Mouse (Mus musculus): ENCODE measurements around the gene Jund. TPM values are rescaled to one million over a fixed set of nuclear protein-coding genes. Genes with fewer than 3 reads are reported as not detected.
A peak's percentile ranks its signal among the peaks of the same experiment; 100 is the strongest.

The Jund gene
- polyA plus RNA-seq, 1 experiment, result 153 TPM

DNA sequence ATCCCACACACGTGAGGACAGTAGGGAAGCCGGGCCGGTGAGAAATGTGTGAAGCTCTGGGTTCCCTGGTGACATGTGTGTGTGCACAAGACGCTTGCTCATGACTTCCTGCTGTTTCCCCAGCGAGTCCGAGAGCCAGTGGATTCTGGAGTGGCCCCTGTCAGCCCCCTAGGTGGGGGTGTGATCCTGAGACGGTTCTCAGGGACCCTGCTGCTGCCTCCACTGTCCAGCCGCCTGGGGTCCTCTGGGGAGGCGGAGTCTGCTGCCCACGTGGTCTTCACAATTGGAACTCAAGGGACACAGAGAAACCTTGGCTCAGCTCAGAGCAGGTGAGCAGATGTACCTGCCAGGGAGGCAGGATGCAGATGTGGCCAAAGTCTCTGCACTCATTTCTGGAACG is 28.0 kb downstream of the Jund start:
- DNase-seq (ENCODE audit: low spot score), result no peak

DNA sequence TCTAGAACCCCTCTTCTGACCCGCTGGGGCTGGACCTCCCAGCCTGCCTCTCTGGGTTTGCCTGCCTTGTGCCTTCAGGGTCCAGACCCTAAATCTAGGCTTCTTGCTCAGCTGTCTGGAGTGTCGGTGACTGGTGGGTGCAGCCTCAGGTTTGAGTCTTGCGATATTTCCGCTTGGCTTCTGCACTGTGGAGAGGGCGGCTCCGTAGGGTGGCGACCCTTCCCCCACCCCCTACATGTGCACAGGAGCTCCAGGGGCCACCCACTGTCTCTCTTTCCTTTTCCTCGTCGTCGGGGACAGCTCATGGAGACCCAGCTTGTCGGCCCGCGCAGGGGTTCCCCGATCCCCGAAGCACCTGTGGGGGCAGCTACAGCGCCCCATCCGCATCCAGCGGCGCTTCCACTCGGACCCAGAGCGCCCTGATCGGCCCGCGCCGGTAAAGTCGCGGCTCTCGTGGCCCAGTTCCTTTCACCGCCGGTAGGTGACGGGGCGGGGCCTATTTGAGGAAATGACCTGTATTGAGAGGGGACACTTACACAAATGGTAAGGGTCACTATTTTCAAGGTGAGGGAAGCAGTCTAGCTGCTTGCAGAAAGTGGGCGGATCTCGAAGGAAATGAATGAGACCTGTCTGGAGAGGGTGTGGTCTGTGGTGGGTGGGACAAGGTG is 31.2 kb downstream of the Jund start:
- no peak for DNase-seq (ENCODE audit: low spot score)

DNA sequence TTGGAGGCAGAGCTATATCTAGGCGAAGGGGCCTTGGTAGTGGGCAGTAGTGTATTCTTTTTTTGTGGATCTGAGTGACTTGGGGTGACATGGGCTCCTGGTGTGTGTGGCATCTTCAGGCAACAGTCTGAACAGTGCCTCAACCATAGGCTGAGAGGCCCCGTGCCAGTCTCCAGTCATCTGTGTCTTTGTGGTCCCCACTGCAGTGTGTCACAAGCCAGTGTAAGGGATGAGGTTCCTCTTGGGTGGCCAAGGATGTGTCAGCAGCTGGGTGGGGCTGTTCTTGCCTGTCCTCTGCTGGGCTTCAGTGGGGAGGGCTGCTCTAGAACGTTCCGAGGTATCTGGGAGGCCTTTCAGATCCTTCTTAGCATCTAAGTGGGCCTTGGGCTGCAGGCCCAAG is 32.2 kb downstream of the Jund start:
- DNase-seq (ENCODE audit: low spot score), result no peak

DNA sequence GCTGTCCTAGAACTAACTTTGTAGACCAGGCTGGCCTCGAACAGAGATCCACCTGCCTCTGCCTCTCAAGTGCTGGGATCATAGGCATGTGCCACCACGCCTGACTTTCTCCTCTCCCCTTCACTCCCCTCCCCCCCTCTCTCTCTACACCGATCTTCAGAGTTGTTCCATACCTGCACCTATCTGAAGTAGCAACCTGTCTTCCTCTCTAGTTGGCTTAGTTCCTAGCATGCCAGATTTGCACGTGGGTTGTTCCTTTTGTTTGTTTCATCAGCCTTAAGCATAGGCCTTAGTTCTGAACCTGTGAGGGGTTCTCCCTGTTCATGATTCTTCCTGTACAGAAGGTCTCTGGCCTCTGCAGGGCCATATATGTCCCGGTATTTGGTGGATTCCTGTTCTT is 39.0 kb downstream of the Jund start:
- no peak for DNase-seq (ENCODE audit: low spot score)

DNA sequence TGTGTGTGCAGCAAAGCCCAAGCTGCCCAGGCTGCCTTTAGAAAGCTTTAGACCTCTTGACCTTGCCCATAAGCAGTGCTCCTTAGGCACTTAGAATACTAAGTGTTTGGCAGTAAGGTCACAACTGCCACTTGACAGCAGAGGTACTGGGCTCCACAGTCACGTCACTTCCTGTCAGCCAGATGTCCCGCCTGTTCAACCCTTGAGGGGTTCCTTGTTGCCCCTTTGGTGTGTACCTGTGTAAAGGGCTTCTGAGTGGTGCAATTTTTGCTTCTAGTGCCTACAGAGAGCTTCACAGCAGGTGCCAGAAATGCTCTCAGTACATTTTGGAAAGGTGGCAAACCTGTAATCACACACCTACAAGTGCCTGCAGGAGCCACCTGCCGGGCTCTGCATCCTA is 39.5 kb downstream of the Jund start:
- peak; percentile 12 for DNase-seq (ENCODE audit: low spot score)

DNA sequence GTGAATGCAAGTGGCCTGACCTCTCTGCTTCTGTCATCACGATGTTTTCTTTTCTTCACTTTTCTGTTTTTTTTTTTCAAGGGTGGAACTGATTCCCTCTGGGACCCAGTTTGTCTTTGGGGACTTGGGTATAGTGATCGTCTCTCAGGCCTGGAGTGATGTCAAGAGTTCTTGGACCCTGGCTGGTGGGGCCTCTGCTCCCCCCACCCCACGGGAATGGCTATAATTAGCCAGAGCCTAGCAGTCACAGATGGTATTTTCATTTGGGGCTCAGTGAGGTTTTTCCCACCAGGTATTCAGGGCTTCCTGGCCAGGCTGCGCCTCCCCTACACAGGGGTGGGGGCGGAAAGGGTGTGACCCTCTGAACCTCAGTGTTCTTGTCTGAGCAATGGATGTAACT is 42.9 kb downstream of the Jund start:
- peak; percentile 14 for DNase-seq (ENCODE audit: low spot score)

DNA sequence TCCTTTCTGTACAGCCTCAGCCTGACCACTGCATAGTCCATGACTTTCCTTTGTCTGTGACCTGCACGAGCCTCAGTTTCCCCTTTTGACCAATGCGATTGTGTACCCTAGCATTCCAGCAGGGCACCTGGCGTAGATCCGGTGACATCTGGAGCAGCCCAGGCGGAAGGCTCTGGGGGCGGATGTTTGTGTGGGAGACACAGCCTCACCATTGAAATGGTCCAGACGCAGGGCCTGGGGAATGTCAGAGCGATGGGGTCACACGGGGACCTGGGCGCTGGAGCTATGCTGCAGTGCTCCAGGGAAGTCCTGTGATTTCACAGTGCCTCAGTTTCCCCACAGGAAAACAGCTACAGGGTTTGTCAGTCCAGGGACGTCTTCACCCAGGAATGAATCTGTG is 43.4 kb downstream of the Jund start:
- DNase-seq (ENCODE audit: low spot score), result peak; percentile 17

DNA sequence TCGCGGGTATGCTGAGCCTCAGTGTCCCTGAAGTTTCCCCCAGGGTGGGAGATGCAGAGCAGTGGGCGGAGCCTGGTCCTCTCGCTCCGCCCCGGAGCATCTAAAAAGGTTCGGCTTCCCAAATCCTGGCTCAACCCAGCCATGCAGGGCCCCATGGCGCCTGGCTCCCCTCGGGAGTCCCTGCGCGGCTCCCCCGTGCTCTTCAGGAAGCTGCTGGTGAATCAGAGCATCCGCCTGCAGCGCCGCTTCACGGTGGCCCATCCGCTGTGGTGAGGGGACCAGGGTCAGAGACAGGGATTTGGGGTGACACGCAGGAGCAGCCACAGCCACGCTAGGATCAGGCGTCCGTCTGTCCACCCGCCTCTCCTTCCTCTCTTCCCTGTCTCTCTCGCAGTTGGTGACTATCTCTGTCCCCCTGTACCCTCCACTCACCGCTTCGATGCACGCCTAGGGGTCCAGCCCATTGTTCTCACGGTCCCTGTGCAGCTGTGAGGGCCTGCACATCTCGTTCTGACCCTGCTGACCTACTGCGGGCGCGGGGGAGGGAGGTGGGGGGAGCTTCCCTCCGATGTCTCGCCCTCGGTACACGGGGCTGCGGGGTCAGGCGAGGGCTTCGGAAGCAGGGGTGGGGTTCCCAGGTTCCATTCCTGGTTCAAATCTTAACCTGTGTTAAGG is 44.4 kb downstream of the Jund start:
- peak; percentile 18 for DNase-seq (ENCODE audit: low spot score)

DNA sequence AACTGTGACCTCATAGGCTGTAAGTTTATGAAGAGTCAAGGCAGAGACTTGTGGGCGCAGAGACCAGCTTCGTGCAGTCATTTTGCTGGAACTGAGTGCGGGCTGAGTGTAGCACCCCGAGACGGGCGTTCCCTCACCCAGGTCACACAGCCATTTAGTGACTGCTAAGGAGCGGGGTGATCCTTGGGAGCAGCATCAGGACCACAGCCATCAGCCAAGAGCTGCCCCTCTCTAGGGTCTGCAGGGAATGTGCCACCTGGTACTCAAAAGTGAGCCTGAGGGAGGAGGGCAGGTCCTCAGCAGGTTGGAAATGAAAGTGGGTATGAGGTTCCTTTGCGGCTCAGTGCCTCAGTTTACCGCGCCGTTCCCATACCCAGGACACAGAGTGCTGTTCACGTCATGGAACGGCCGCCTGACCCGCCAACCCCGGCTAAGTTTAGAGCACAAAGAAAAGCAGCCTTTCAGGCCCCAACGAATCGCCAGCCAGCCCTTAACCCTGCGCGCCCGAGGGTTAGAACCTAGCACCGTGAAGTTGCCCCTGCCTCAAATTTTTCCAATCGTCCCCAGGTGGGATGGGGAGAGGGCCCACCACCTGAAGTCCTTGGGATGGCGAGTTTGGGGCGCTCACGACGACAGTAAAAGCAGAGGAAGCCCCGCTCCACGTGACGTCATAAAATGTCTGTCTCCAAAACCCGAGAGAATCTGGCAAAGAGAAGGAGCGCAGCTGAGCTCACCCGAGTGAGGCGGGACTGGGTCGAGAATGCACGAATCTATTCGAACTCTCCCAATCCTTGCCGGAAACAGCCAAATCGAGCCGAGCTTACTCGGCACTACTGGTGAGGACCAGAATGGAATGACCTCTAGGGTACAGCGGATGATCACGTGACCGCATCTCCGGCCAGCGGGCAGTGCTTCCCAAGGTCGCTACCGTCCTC is 45.2 kb downstream of the Jund start:
- DNase-seq (ENCODE audit: low spot score), result peak; percentile 26

DNA sequence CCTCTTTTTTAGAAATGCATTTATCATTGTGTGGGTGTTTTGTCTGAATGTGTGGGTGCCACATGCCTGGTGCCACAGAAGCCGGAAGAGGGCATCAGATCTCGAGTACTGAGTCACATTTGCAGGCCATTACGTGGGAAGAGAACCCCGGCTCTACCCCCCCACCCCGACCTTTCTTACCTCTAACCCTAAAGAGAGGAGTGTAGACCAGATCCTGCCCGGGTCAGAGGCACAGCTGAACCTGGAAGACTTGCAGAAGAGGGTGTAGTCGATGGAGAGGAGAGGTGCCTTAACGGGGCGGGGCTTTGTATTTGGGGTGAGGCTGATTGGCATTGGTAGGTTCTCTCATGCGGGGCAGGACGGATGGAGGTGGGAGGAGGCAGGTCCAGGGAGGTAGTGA is 46.1 kb downstream of the Jund start:
- peak; percentile 18 for DNase-seq (ENCODE audit: low spot score)

DNA sequence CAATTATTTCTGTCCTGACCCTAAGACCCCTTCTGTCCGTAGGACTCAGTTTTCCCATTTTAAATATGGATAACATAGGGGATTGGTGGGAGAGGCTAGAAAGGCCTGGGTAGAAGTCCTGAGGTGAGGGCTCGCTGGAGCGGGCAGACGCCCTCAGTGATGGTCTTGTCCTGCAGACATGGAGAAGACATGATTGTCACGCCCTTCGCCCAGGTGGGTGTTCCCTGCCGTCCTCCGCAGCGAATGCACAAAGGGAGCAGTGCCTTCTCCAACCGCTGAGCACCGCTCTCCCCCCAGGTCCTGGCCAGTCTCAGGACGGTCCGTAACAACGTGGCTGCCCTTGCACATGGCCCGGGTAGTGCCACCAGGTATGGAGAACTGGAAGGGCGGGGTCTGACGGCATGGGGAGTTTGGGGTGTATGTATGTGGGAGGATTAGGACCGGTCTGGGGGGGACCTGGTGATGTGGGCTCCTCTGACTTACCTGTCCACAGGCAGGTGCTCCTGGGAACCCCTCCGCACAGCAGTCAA is 47.0 kb downstream of the Jund start:
- DNase-seq (ENCODE audit: low spot score), result peak; percentile 15

DNA sequence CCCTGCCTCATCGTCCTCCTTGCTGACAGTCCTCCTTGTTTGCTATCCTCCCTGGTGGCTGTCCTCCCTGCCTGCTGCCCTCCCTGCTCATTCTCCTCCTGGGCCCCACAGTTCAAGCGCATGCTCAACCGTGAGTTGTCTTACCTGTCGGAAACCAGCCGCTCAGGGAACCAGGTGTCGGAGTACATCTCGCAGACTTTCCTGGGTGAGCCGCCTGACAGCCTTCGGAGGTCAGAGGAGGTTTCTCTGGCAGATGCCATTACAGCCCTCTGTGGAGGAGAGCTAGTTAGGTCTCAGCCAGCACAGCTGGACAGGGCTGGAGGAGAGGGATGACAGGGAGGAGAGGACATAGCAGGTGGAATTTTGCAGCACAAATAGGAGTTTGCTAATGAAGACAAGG is 47.9 kb downstream of the Jund start:
- no peak for DNase-seq (ENCODE audit: low spot score)

DNA sequence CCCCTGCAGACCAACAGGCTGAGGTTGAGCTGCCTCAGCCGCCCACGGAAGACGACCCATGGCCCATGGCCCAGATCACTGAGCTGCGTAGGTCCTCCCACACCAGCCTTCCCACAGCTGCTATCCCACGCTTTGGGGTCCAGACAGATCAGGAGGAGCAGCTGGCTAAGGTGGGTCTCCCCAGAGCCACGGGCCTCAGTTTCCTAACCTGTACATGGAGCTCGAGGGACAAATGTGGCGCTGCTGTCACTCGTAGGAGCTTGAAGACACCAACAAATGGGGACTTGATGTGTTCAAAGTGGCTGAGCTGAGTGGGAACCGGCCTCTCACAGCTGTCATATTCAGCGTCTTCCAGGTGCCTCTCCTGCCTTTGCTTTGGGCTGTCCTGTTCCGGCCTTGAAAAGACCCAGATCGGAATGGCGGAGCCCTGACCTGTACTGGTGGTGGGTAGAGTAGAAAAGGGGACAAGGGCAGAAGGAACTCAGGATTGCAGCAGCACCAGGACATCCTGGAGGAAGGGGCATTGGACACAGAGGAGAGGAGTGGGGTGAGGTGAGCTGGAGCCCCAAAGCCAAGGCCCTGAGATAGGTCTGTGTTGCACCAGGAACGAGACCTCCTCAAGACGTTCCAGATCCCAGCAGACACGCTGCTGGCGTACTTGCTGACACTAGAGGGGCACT is 48.6 kb downstream of the Jund start:
- peak; percentile 17 for DNase-seq (ENCODE audit: low spot score)

DNA sequence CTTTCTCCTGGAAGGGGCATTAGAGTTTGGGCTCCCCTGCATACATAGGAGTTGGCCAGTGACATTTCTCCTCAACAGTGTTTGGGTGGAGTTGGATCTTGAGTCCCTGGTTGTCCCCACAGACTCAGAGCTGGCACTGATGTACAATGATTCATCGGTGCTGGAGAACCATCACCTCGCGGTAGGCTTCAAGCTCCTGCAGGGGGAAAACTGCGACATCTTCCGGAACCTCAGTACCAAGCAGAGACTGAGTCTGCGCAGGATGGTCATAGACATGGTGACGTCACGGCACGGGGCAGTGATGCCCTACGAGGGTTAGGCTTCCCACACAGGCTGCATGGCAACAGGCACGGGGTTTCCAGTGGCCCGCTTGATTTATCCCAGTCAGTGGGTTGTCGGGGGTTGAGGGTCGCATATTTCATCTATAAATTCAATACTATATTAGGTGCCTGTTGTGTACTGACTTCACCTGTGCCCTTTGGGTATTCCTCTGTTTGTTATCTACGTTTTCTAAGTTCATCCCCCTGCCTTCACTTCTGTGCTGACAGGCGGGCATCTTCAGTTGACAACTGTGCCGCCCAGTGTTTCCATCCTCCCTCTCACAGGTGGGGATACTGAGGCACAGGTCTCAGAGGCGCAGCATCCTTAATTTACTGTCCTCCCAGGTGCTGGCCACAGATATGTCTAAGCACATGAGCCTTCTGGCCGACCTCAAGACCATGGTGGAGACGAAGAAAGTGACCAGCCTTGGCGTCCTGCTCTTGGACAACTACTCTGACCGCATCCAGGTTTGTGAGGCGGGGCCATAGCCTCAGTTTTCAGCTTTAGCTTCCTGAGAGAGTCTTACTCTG is 49.7 kb downstream of the Jund start:
- DNase-seq (ENCODE audit: low spot score), result peak; percentile 16

DNA sequence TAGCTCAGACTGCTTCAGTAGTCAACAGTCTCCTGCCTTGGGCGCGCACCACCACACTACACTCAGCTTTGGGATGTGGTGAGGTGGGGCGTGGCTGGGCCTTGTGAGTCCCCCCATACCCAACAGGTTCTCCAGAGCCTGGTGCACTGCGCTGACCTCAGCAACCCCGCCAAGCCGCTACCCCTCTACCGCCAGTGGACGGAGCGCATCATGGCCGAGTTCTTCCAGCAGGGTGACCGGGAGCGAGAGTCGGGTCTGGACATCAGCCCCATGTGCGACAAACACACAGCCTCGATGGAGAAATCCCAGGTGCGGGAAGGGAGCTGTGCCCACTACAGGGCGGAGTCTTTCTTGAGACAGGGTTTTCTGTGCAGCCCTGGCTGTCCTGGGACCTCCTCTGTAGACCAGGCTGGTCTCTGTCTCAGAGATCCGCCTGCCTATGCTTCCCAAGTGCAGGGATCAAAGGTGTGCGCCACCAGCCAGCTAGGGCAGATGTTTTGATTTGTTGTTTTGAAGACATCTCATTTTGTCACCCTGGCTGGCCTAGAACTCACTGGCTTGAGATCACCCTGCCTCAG is 50.4 kb downstream of the Jund start:
- DNase-seq (ENCODE audit: low spot score), result peak; percentile 15

Other genes starting within 250 kb of the Jund start
- gene Klhl26, start 222.0 kb upstream of the Jund start, polyA plus RNA-seq (2012; rRNA removed), result 34.7 and 36.9 TPM in 2 replicates
- 0.08 and 0.28 TPM in 2 replicates for gene Tmem59l, start 211.6 kb upstream of the Jund start, polyA plus RNA-seq (2012; rRNA removed)
- 0.40 and 0.41 TPM in 2 replicates for gene Crlf1, start 205.8 kb upstream of the Jund start, polyA plus RNA-seq (2012; rRNA removed)
- gene Rex1bd, start 192.2 kb upstream of the Jund start, polyA plus RNA-seq (2012; rRNA removed), result 119 and 129 TPM in 2 replicates
- 881 and 1,275 TPM in 2 replicates for gene Uba52, start 188.1 kb upstream of the Jund start, polyA plus RNA-seq (2012; rRNA removed)
- gene Fkbp8, start 171.2 kb upstream of the Jund start, polyA plus RNA-seq (2012; rRNA removed), result 300 and 366 TPM in 2 replicates
- gene Kxd1, start 171.0 kb upstream of the Jund start, polyA plus RNA-seq (2012; rRNA removed), result 73.9 and 74.2 TPM in 2 replicates
- 21.3 and 26.9 TPM in 2 replicates for gene Ell, start 159.5 kb upstream of the Jund start, polyA plus RNA-seq (2012; rRNA removed)
- gene Isyna1, start 104.6 kb upstream of the Jund start, polyA plus RNA-seq (2012; rRNA removed), result 37.9 and 49.6 TPM in 2 replicates
- gene Ssbp4, start 90.1 kb upstream of the Jund start, polyA plus RNA-seq (2012; rRNA removed), result 73.5 and 74.6 TPM in 2 replicates
- 5.2 and 6.2 TPM in 2 replicates for gene Lrrc25, start 82.8 kb upstream of the Jund start, polyA plus RNA-seq (2012; rRNA removed)
- gene Gdf15, start 66.5 kb upstream of the Jund start, polyA plus RNA-seq (2012; rRNA removed), result 0.84 and 1.1 TPM in 2 replicates
- 19.2 and 20.6 TPM in 2 replicates for gene Pgpep1, start 38.6 kb upstream of the Jund start, polyA plus RNA-seq (2012; rRNA removed)
- gene Lsm4, start 25.7 kb upstream of the Jund start, polyA plus RNA-seq (2012; rRNA removed), result 97.8 and 99.4 TPM in 2 replicates
- gene Iqcn, start 4.5 kb downstream of the Jund start, polyA plus RNA-seq (2012; rRNA removed), result not detected in 2 replicates
- 0.46 and 0.56 TPM in 2 replicates for gene Gm3336, start 19.6 kb downstream of the Jund start, polyA plus RNA-seq (2012; rRNA removed)
- gene Pde4c, start 24.8 kb downstream of the Jund start, polyA plus RNA-seq (2012; rRNA removed), result 0.54 and 0.59 TPM in 2 replicates
- gene Rab3a, start 55.7 kb downstream of the Jund start, polyA plus RNA-seq (2012; rRNA removed), result 34.1 and 35.3 TPM in 2 replicates
- 38.2 and 41.9 TPM in 2 replicates for gene Mpv17l2, start 62.0 kb downstream of the Jund start, polyA plus RNA-seq (2012; rRNA removed)
- 57.3 and 66.0 TPM in 2 replicates for gene Pik3r2, start 77.8 kb downstream of the Jund start, polyA plus RNA-seq (2012; rRNA removed)
- 19.5 and 19.7 TPM in 2 replicates for gene Mast3, start 106.1 kb downstream of the Jund start, polyA plus RNA-seq (2012; rRNA removed)
- gene Il12rb1, start 109.5 kb downstream of the Jund start, polyA plus RNA-seq (2012; rRNA removed), result 0.58 and 0.94 TPM in 2 replicates
- gene Arrdc2, start 140.8 kb downstream of the Jund start, polyA plus RNA-seq (2012; rRNA removed), result 20.4 and 27.4 TPM in 2 replicates
- 5.5 and 5.6 TPM in 2 replicates for gene Kcnn1, start 164.3 kb downstream of the Jund start, polyA plus RNA-seq (2012; rRNA removed)
- 70.9 and 74.6 TPM in 2 replicates for gene Ccdc124, start 175.0 kb downstream of the Jund start, polyA plus RNA-seq (2012; rRNA removed)
- gene Slc5a5, start 193.8 kb downstream of the Jund start, polyA plus RNA-seq (2012; rRNA removed), result 1.7 and 2.3 TPM in 2 replicates
- gene Rpl18a, start 198.5 kb downstream of the Jund start, polyA plus RNA-seq (2012; rRNA removed), result 3,950 and 3,976 TPM in 2 replicates
- 30.8 and 34.4 TPM in 2 replicates for gene Map1s, start 207.0 kb downstream of the Jund start, polyA plus RNA-seq (2012; rRNA removed)

Measured in urinary bladder, adult 2 months (tissue).